Mouse (Mus musculus): Measurements from ENCODE around the gene Keg1. TPM values are rescaled to one million over a fixed set of nuclear protein-coding genes. Genes with fewer than 3 reads are reported as not detected.
"Not testable (repeated sequence)": the region's sequence is repeated elsewhere in the genome, so short reads cannot be mapped to it uniquely, and the experiment has no call there.

Keg1 gene
- polyA plus RNA-seq, 1 experiment from 2014 or later = not detected

GRCm38 (mm10) chr19:12720919-12721318, 25.3 kb downstream of the Keg1 start:
- not testable (repeated sequence) for H3K4me1 ChIP-seq; H3K4me3 ChIP-seq; ATAC-seq (replicated peaks); H3K36me3 ChIP-seq (replicated peaks); H3K27ac ChIP-seq; H3K9me3 ChIP-seq; H3K9ac ChIP-seq; H3K27me3 ChIP-seq (replicated peaks); H3K4me2 ChIP-seq
- 91% methylated on average over 5 of the region's 5 CpGs for WGBS

GRCm38 (mm10) chr19:12721596-12721995, 26.0 kb downstream of the Keg1 start:
- 93% methylated on average over 7 of the region's 7 CpGs for WGBS

GRCm38 (mm10) chr19:12722308-12722707, 26.7 kb downstream of the Keg1 start:
- H3K27ac ChIP-seq = no peak overlapping the region
- H3K27me3 ChIP-seq (replicated peaks) = no peaks in the 10 kb centered on the region
- H3K4me1 ChIP-seq = no peaks in the 10 kb centered on the region
- H3K9me3 ChIP-seq = no peaks in the 10 kb centered on the region
- no peak overlapping the region for H3K4me3 ChIP-seq
- no peaks in the 10 kb centered on the region for H3K36me3 ChIP-seq (replicated peaks)
- 80% methylated on average over 2 of the region's 3 CpGs for WGBS
- no peak overlapping the region for H3K4me2 ChIP-seq
- no peak overlapping the region for H3K9ac ChIP-seq
- no peak for ATAC-seq (replicated peaks)

More at GRCm38 (mm10) chr19:12721596-12721995, 26.0 kb downstream of the Keg1 start:
- not testable (repeated sequence) for ATAC-seq (replicated peaks); H3K4me1 ChIP-seq; H3K9ac ChIP-seq; H3K9me3 ChIP-seq; H3K36me3 ChIP-seq (replicated peaks); H3K4me3 ChIP-seq; H3K27ac ChIP-seq; H3K4me2 ChIP-seq; H3K27me3 ChIP-seq (replicated peaks)

- H3K9me3 ChIP-seq = no peaks in the 10 kb centered on the region
- 86% methylated on average over 1 of the region's 1 CpGs for WGBS
- no peak overlapping the region for H3K9ac ChIP-seq
Observed at GRCm38 (mm10) chr19:12725851-12726250, 30.3 kb downstream of the Keg1 start.

GRCm38 (mm10) chr19:12731036-12731435, 35.5 kb downstream of the Keg1 start:
- 60% methylated on average over 1 of the region's 1 CpGs for WGBS
- no peak for ATAC-seq (replicated peaks)
- H3K27ac ChIP-seq = no peak overlapping the region

More at GRCm38 (mm10) chr19:12725851-12726250, 30.3 kb downstream of the Keg1 start:
- Histone ChIP-seq H3K27me3 (replicated peaks) (no peaks in the 10 kb centered on the region), H3K27ac (no peak overlapping the region), H3K4me3 (no peak overlapping the region), H3K4me1 (no peaks in the 10 kb centered on the region), H3K36me3 (replicated peaks) (no peaks in the 10 kb centered on the region), H3K4me2 (no peak overlapping the region)
- no peak for ATAC-seq (replicated peaks)

GRCm38 (mm10) chr19:12731950-12732349, 36.4 kb downstream of the Keg1 start:
- no peak overlapping the region for H3K27ac ChIP-seq
- WGBS = 90% methylated on average over 2 of the region's 2 CpGs
- H3K36me3 ChIP-seq (replicated peaks) = no peaks in the 10 kb centered on the region
- H3K4me1 ChIP-seq = no peaks in the 10 kb centered on the region
- H3K9me3 ChIP-seq = no peaks in the 10 kb centered on the region
- H3K4me3 ChIP-seq = no peak overlapping the region
- no peak overlapping the region for H3K9ac ChIP-seq
- no peaks in the 10 kb centered on the region for H3K27me3 ChIP-seq (replicated peaks)
- H3K4me2 ChIP-seq = no peak overlapping the region
- no peak for ATAC-seq (replicated peaks)

More at GRCm38 (mm10) chr19:12731036-12731435, 35.5 kb downstream of the Keg1 start:
- H3K4me2 ChIP-seq = no peak overlapping the region
- no peaks in the 10 kb centered on the region for H3K27me3 ChIP-seq (replicated peaks)
- no peak overlapping the region for H3K9ac ChIP-seq
- no peaks in the 10 kb centered on the region for H3K36me3 ChIP-seq (replicated peaks)
- H3K4me3 ChIP-seq = no peak overlapping the region
- no peaks in the 10 kb centered on the region for H3K9me3 ChIP-seq
- no peaks in the 10 kb centered on the region for H3K4me1 ChIP-seq

- H3K27me3 ChIP-seq (replicated peaks) = no peaks in the 10 kb centered on the region
- H3K9ac ChIP-seq = no peak overlapping the region
- no peak for ATAC-seq (replicated peaks)
- 83% methylated on average over 3 of the region's 3 CpGs for WGBS
- H3K36me3 ChIP-seq (replicated peaks) = no peaks in the 10 kb centered on the region
- no peak overlapping the region for H3K4me3 ChIP-seq
- no peak overlapping the region for H3K27ac ChIP-seq
- H3K4me2 ChIP-seq = no peak overlapping the region
- no peaks in the 10 kb centered on the region for H3K9me3 ChIP-seq
- no peaks in the 10 kb centered on the region for H3K4me1 ChIP-seq
Observed at GRCm38 (mm10) chr19:12756286-12756685, 60.7 kb downstream of the Keg1 start.

GRCm38 (mm10) chr19:12758936-12759478, 63.4 kb downstream of the Keg1 start:
- WGBS = 96% methylated on average over 1 of the region's 1 CpGs
- no peak overlapping the region for H3K4me2 ChIP-seq
- no peaks in the 10 kb centered on the region for H3K4me1 ChIP-seq
- H3K4me3 ChIP-seq = no peak overlapping the region
- H3K27ac ChIP-seq = no peak overlapping the region
- H3K36me3 ChIP-seq (replicated peaks) = peaks cover 9% of the 10 kb centered on the region; the same call in 1 of the 2 replicates
- H3K9me3 ChIP-seq = no peaks in the 10 kb centered on the region
- no peaks in the 10 kb centered on the region for H3K27me3 ChIP-seq (replicated peaks)
- no peak overlapping the region for H3K9ac ChIP-seq
- no peak for ATAC-seq (replicated peaks)

- Histone ChIP-seq H3K27ac (no peak overlapping the region), H3K9me3 (no peaks in the 10 kb centered on the region), H3K4me1 (no peaks in the 10 kb centered on the region), H3K36me3 (replicated peaks) (peaks cover 15% of the 10 kb centered on the region; the same call in 1 of the 2 replicates), H3K27me3 (replicated peaks) (no peaks in the 10 kb centered on the region), H3K9ac (no peak overlapping the region), H3K4me3 (no peak overlapping the region), H3K4me2 (no peak overlapping the region)
- ATAC-seq (replicated peaks) = peak; percentile 69; the same call in 1 of the 2 replicates
- WGBS = 34% methylated on average over 2 of the region's 2 CpGs
Observed at GRCm38 (mm10) chr19:12759656-12760055, 64.1 kb downstream of the Keg1 start.

GRCm38 (mm10) chr19:12762212-12763130, 66.9 kb downstream of the Keg1 start:
- no peak overlapping the region for H3K4me2 ChIP-seq
- H3K36me3 ChIP-seq (replicated peaks) = peaks cover 15% of the 10 kb centered on the region; the same call in 1 of the 2 replicates
- no peaks in the 10 kb centered on the region for H3K9me3 ChIP-seq
- no peak overlapping the region for H3K4me3 ChIP-seq
- H3K27ac ChIP-seq = no peak overlapping the region
- WGBS = 60% methylated on average over 2 of the region's 2 CpGs
- H3K27me3 ChIP-seq (replicated peaks) = no peaks in the 10 kb centered on the region
- no peak for ATAC-seq (replicated peaks)
- no peak overlapping the region for H3K9ac ChIP-seq
- H3K4me1 ChIP-seq = no peaks in the 10 kb centered on the region

GRCm38 (mm10) chr19:12765308-12765707, 69.7 kb downstream of the Keg1 start, which contains the start of gene Cntf:
Cntf (minus strand) TSS chr19:12765632.
- H3K27me3 ChIP-seq (replicated peaks) = no peaks in the 10 kb centered on the region
- H3K27ac ChIP-seq = no peak within 1 kb of the TSS
- H3K9ac ChIP-seq = no peak within 1 kb of the TSS
- no peak within 1 kb of the TSS for H3K4me2 ChIP-seq
- no peak within 1 kb of the TSS for H3K4me3 ChIP-seq
- WGBS = 53% methylated on average over 7 of the region's 7 CpGs
- no peak for ATAC-seq (replicated peaks)
- no peaks in the 10 kb centered on the region for H3K4me1 ChIP-seq
- no peaks in the 10 kb centered on the region for H3K9me3 ChIP-seq
- H3K36me3 ChIP-seq (replicated peaks) = peaks cover 24% of the 10 kb centered on the region

Measured in midbrain, embryonic 15.5 days (tissue).